ENCODE assay signal across 34 mouse cellular contexts in the genomic region with DNA sequence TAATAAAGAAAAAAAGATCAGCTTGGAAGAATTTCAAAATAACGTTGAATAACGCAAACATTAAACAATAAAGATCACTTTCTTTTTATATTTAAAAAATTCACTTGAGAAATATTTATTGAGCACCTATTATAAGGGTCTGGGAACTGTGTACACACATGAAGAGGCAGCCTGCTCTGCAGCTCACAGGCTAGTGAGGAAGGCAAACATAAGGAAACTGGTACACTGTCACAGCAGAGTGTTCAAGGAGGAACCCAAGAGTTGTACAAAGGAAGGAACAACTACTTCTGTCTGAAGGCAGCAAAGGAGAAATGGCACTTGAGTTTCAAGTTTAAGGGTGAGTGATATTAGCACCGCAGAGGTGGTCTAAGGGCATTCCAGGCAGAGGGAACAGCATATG.
"Had no signal": no experiment of that assay in that cellular context is flagged by ENCODE, and none has a peak within 500 bp of the region (broad histone marks: within the 10 kb centered on the region; RNA-seq: fewer than 3 reads in every experiment).

No protein-coding gene starts in this region.

- H3K4me1 ChIP-seq: heart, embryonic 10.5 days; heart, embryonic 12.5 days; heart, embryonic 15.5 days; hindbrain, embryonic 10.5 days; hindbrain, embryonic 12.5 days; hindbrain, embryonic 13.5 days; hindbrain, embryonic 15.5 days; intestine, embryonic 15.5 days; kidney, embryonic 15.5 days had no signal

- H3K4me3 ChIP-seq: heart, adult 2 months; heart, embryonic 10.5 days; heart, embryonic 12.5 days; heart, embryonic 13.5 days; heart, embryonic 15.5 days; hindbrain, embryonic 10.5 days; hindbrain, embryonic 12.5 days; hindbrain, embryonic 13.5 days; hindbrain, embryonic 15.5 days; intestine, embryonic 15.5 days; kidney, embryonic 15.5 days; layer of hippocampus, adult 2 months had no signal

- DNase-seq: heart, adult 2 months; heart, postnatal 10 days; heart, postnatal 14 days; heart, postnatal 36 days; heart, postnatal 4 days; kidney, adult 11 months; kidney, adult 18-20 months; kidney, adult 2 months; kidney, adult 8-10 months; kidney, adult 9 months; kidney, postnatal 10 days; kidney, postnatal 14 days; kidney, postnatal 36 days; kidney, postnatal 4 days; layer of hippocampus, adult 9-11 months had no signal

- H3K9ac ChIP-seq: heart, embryonic 12.5 days; heart, embryonic 13.5 days; heart, embryonic 15.5 days; hindbrain, embryonic 12.5 days; hindbrain, embryonic 13.5 days; hindbrain, embryonic 14.5 days; hindbrain, embryonic 15.5 days; intestine, embryonic 15.5 days; kidney, embryonic 15.5 days had no signal

- ATAC-seq: hindbrain, embryonic 16.5 days; hindbrain, postnatal 0 days; inflammation-experienced regulatory T-cells, adult 6 months; intestine, embryonic 15.5 days; intestine, embryonic 16.5 days; intestine, postnatal 0 days had no signal

- H3K4me2 ChIP-seq: heart, embryonic 11.5 days; heart, embryonic 12.5 days; heart, embryonic 13.5 days; heart, embryonic 15.5 days; hindbrain, embryonic 12.5 days; hindbrain, embryonic 13.5 days; hindbrain, embryonic 14.5 days; hindbrain, embryonic 15.5 days; intestine, embryonic 15.5 days; kidney, embryonic 15.5 days had no signal

- H3K27me3 ChIP-seq: heart, embryonic 12.5 days; heart, embryonic 13.5 days; heart, embryonic 15.5 days; hindbrain, embryonic 12.5 days; hindbrain, embryonic 13.5 days; hindbrain, embryonic 15.5 days; intestine, embryonic 15.5 days; kidney, embryonic 15.5 days had no signal

- H3K9me3 ChIP-seq: heart, embryonic 10.5 days; heart, embryonic 12.5 days; heart, embryonic 13.5 days; heart, embryonic 15.5 days; hindbrain, embryonic 10.5 days; hindbrain, embryonic 12.5 days; hindbrain, embryonic 13.5 days; hindbrain, embryonic 15.5 days; intestine, embryonic 15.5 days; kidney, embryonic 15.5 days had no signal

- H3K27ac ChIP-seq: heart, adult 2 months; heart, embryonic 10.5 days; heart, embryonic 13.5 days; heart, embryonic 15.5 days; hindbrain, embryonic 10.5 days; hindbrain, embryonic 12.5 days; hindbrain, embryonic 13.5 days; hindbrain, embryonic 14.5 days; hindbrain, embryonic 15.5 days; hindbrain, postnatal 0 days; intestine, embryonic 15.5 days; kidney, embryonic 15.5 days; kidney, postnatal 0 days; layer of hippocampus, adult 2 months had no signal
